Mouse (Mus musculus): ENCODE results near the gene Tnks2.
"Not testable (repeated sequence)": the region's sequence is repeated elsewhere in the genome, so short reads cannot be mapped to it uniquely, and the experiment has no call there.

The Tnks2 gene

GRCm38 (mm10) chr19:36822701-36823100 lies 11.3 kb upstream of the Tnks2 start:
- DNase-seq (ENCODE audit: low read depth, low spot score) = no peak

GRCm38 (mm10) chr19:36827650-36828049 lies 6.4 kb upstream of the Tnks2 start:
- no peak for DNase-seq (ENCODE audit: low read depth, low spot score)

- DNase-seq (ENCODE audit: low read depth, low spot score) = no peak
These were observed 5.7 kb upstream of the Tnks2 start for GRCm38 (mm10) chr19:36828322-36828721.

- peak; percentile 67 for DNase-seq (ENCODE audit: low read depth, low spot score)
These were observed 863 bp upstream of the Tnks2 start for GRCm38 (mm10) chr19:36832951-36833787.

- peak; percentile 78 for DNase-seq (ENCODE audit: low read depth, low spot score)
These were observed 750 bp downstream of the Tnks2 start for GRCm38 (mm10) chr19:36834532-36835431.

- DNase-seq (ENCODE audit: low read depth, low spot score) = no peak
These were observed 2.0 kb downstream of the Tnks2 start for GRCm38 (mm10) chr19:36836035-36836434.

GRCm38 (mm10) chr19:36840301-36840700 lies 6.3 kb downstream of the Tnks2 start:
- DNase-seq (ENCODE audit: low read depth, low spot score) = no peak

GRCm38 (mm10) chr19:36843866-36844265 lies 9.8 kb downstream of the Tnks2 start:
- DNase-seq (ENCODE audit: low read depth, low spot score) = no peak

- no peak for DNase-seq (ENCODE audit: low read depth, low spot score)
These were observed 11.9 kb downstream of the Tnks2 start for GRCm38 (mm10) chr19:36845924-36846323.

- no peak for DNase-seq (ENCODE audit: low read depth, low spot score)
These were observed 19.8 kb downstream of the Tnks2 start for GRCm38 (mm10) chr19:36853831-36854230.

- DNase-seq (ENCODE audit: low read depth, low spot score) = no peak
These were observed 23.8 kb downstream of the Tnks2 start for GRCm38 (mm10) chr19:36857851-36858250.

GRCm38 (mm10) chr19:36860393-36860792 lies 26.4 kb downstream of the Tnks2 start:
- DNase-seq (ENCODE audit: low read depth, low spot score) = no peak

GRCm38 (mm10) chr19:36865905-36866304 lies 31.9 kb downstream of the Tnks2 start:
- no peak for DNase-seq (ENCODE audit: low read depth, low spot score)

GRCm38 (mm10) chr19:36867416-36867815 lies 33.4 kb downstream of the Tnks2 start:
- no peak for DNase-seq (ENCODE audit: low read depth, low spot score)

- not testable (repeated sequence) for DNase-seq (ENCODE audit: low read depth, low spot score)
These were observed 34.6 kb downstream of the Tnks2 start for GRCm38 (mm10) chr19:36868675-36869074.

GRCm38 (mm10) chr19:36874651-36875050 lies 40.6 kb downstream of the Tnks2 start:
- no peak for DNase-seq (ENCODE audit: low read depth, low spot score)

GRCm38 (mm10) chr19:36877329-36877728 lies 43.3 kb downstream of the Tnks2 start:
- no peak for DNase-seq (ENCODE audit: low read depth, low spot score)

- no peak for DNase-seq (ENCODE audit: low read depth, low spot score)
These were observed 44.9 kb downstream of the Tnks2 start for GRCm38 (mm10) chr19:36878743-36879495.

GRCm38 (mm10) chr19:36883119-36883518 lies 49.1 kb downstream of the Tnks2 start:
- peak; percentile 40 for DNase-seq (ENCODE audit: low read depth, low spot score)

GRCm38 (mm10) chr19:36886316-36886715 lies 52.3 kb downstream of the Tnks2 start:
- no peak for DNase-seq (ENCODE audit: low read depth, low spot score)

- DNase-seq (ENCODE audit: low read depth, low spot score) = no peak
These were observed 53.7 kb downstream of the Tnks2 start for GRCm38 (mm10) chr19:36887706-36888105.

- DNase-seq (ENCODE audit: low read depth, low spot score) = no peak
These were observed 57.7 kb downstream of the Tnks2 start for GRCm38 (mm10) chr19:36891746-36892145.

Measured in A20 (cell line).